ENCODE assay signal across 7 mouse cellular contexts in genomic region chr2:181863791-181864535, GRCm38 (mm10). TPM values are rescaled to one million over a fixed set of nuclear protein-coding genes. Genes with fewer than 3 reads are reported as not detected.
DNase-seq lines count a peak whose midpoint lies in the region; ATAC-seq lines count a peak whose summit lies in the region.

Gene Polr3k, plus strand, starts transcription at chr2:181864337.

- H3K4me2 ChIP-seq in intestine, embryonic 15.5 days (replicated peaks), result peak within 1 kb of the TSS; percentile 68

- H3K9me3 ChIP-seq in intestine, embryonic 15.5 days, result no peaks in the 10 kb centered on the region
- H3K9me3 ChIP-seq in midbrain, embryonic 10.5 days (replicated peaks), result no peaks in the 10 kb centered on the region

- peaks cover 5% of the 10 kb centered on the region for H3K4me1 ChIP-seq in intestine, embryonic 15.5 days (replicated peaks)
- H3K4me1 ChIP-seq in midbrain, embryonic 10.5 days, result peaks cover 19% of the 10 kb centered on the region

- WGBS in intestine, embryonic 15.5 days, result under 1% methylated on average over 35 of the region's 35 CpGs
- under 1% methylated on average over 35 of the region's 35 CpGs for WGBS in midbrain, embryonic 10.5 days

- H3K9ac ChIP-seq in intestine, embryonic 15.5 days, result peak within 1 kb of the TSS; percentile 68

- ATAC-seq in intestine, embryonic 15.5 days, result peak; percentile 100

- intact Hi-C loops in gastrocnemius, postnatal 36 days (cut with DNase I), result loop anchor here (10.0 kb wide), 1 partner anchor 169 kb away; the partner anchor contains the start of genes Lkaaear1 and Rgs19
- intact Hi-C loops in left cerebral cortex, postnatal 25 days (cut with DNase I), result no loop called here

- no peaks in the 10 kb centered on the region for H3K27me3 ChIP-seq in intestine, embryonic 15.5 days (replicated peaks)
- no peaks in the 10 kb centered on the region for H3K27me3 ChIP-seq in midbrain, embryonic 10.5 days (ENCODE audit: low read depth, poor library complexity, severe bottlenecking)

- H3K27ac ChIP-seq in intestine, embryonic 15.5 days, result peak within 1 kb of the TSS; percentile 55
- peak within 1 kb of the TSS; percentile 92 for H3K27ac ChIP-seq in midbrain, embryonic 10.5 days (replicated peaks)

- peak; percentile 97 for DNase-seq in adrenal gland, adult 2 months
- DNase-seq in embryo, embryonic 11.5 days (ENCODE audit: low read depth, low spot score), result peak; percentile 87
- peak; percentile 82 to 86 for DNase-seq in gastrocnemius, postnatal 36 days
- peak; percentile 97 to 99 for DNase-seq in left cerebral cortex, postnatal 25 days (ENCODE audit: low spot score in 2 of 2)
- peak; percentile 95 for DNase-seq in midbrain, embryonic 10.5 days (ENCODE audit: low spot score)
- peak; percentile 88 for DNase-seq in right cerebral cortex, postnatal 4 days

- H3K36me3 ChIP-seq in intestine, embryonic 15.5 days, result peaks cover 6% of the 10 kb centered on the region; the same call in 1 of the 2 replicates
- peaks cover 29% of the 10 kb centered on the region for H3K36me3 ChIP-seq in midbrain, embryonic 10.5 days

- peak within 1 kb of the TSS; percentile 78 for H3K4me3 ChIP-seq in intestine, embryonic 15.5 days (replicated peaks)
- H3K4me3 ChIP-seq in midbrain, embryonic 10.5 days, result peak within 1 kb of the TSS; percentile 81

RNA-seq across cellular contexts. Expression of gene Polr3k, which starts in this region (rescaled TPM):
- 10 to 100 TPM; 15.8 to 20.1 TPM for total RNA-seq in adrenal gland, adult 2 months (2021)
- polyA plus RNA-seq in adrenal gland, adult 2 months (2012; rRNA removed), result 0.94 and 1.9 TPM in 2 replicates
- total RNA-seq in gastrocnemius, postnatal 36 days (2021), result 1 to 10 TPM; 8.8 TPM
- polyA plus RNA-seq in intestine, embryonic 15.5 days (2015; fragmentation: Nextera tagmentation; extraction: Ambion mirVana), result 80.6 and 86.0 TPM in 2 replicates
- 10 to 100 TPM; 30.2 to 33.4 TPM for total RNA-seq in left cerebral cortex, postnatal 25 days (2021)
- polyA plus RNA-seq in midbrain, embryonic 10.5 days (2016; fragmentation: Nextera tagmentation; extraction: Ambion mirVana), result 106 TPM in 2 replicates

Comparison
In these comparisons a context has a peak if more than half of its experiments do, and no peak if none do; other contexts are left out.
1. Peak in every context shown above with its lines: DNase-seq, ATAC-seq, H3K4me3 ChIP-seq and H3K27ac ChIP-seq.
2. RNA of gene Polr3k (polyA plus RNA-seq): 106 TPM in midbrain, embryonic 10.5 days and 80.6 to 86.0 TPM in intestine, embryonic 15.5 days; 0.94 to 1.9 TPM in adrenal gland, adult 2 months; every median in the first group is over 10 times any median in the second.